Mouse (Mus musculus) liver, embryonic 14.5 days (tissue): ENCODE measurements around the gene Sorcs3.

ENCODE experiments used
- CTCF ChIP-seq: IDR thresholded peaks from 2 replicates; pipeline ENCODE4 v1.5.1; 2016; ENCODE audit warnings: antibody characterized with exemption, low read depth, control low read depth
- EP300 ChIP-seq: IDR thresholded peaks from 2 replicates; pipeline ENCODE4 v1.6.1; 2016; ENCODE audit warnings: antibody characterized with exemption, low read depth

GRCm38 (mm10) chr19:48298384-48298783, 92.6 kb downstream of the Sorcs3 start:
- TF ChIP-seq CTCF (no peak), EP300 (no peak)
